Mouse (Mus musculus): ENCODE measurements at regions not wholly inside any gene's neighbourhood (a gene's known extent, or its start where the extent isn't known, plus 50 kb on each side); places are given as distances from the start of the nearest gene placed in this dataset.

DNA sequence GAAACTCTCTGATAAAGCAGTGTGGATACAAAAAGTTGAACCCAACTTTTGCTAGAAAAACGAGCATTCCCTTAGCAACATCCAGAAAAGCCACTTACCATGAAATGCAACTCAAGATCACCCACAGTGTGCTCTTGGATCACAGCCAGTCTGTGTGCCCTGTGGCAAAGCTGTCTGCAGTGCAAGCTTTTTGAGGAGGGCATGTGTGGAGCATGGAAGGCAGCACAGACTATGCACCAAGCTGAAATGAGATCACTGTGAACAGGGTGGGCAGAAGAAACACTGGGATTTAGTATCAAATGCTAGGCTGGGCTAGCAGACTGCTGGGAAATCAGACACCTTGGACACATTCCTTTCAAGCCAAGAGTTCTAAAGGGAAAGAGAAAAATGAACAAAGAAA lies 162.4 kb downstream of the Sim1 start:
- peak; percentile 1 for DNase-seq

- no peak for DNase-seq
These were observed 163.8 kb downstream of the Sim1 start for GRCm38 (mm10) chr10:51058333-51058732.

DNA sequence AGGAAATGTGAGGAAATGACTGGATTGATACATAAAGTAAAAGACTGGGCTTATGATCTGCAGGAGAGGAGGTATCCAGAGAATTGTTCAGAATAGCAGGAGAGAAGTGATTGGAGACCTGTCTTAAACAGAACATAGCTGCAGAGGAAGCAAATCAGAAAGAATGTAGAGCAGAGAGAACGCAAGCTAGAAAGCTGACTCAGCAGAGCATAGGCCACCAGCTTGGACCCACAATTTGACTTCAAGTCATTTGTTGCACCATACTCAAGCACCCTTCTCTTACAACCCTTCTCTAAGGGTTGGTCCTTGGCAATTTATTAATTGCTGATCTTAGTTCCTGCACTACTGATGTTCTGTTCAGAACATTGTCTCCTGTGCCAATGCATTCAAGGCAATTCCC lies 207.0 kb downstream of the Sim1 start:
- DNase-seq: no peak

GRCm38 (mm10) chr10:51151833-51152232 lies 257.3 kb downstream of the Sim1 start:
- no peak for DNase-seq

- peak; percentile 74 for DNase-seq
These were observed 259.0 kb downstream of the Sim1 start for GRCm38 (mm10) chr10:51153484-51153985.

GRCm38 (mm10) chr10:51154016-51154415 lies 259.5 kb downstream of the Sim1 start:
- no peak for DNase-seq

GRCm38 (mm10) chr10:51154743-51155142 lies 260.2 kb downstream of the Sim1 start:
- no peak for DNase-seq

GRCm38 (mm10) chr10:51173619-51174018 lies 279.1 kb downstream of the Sim1 start:
- no peak for DNase-seq

DNA sequence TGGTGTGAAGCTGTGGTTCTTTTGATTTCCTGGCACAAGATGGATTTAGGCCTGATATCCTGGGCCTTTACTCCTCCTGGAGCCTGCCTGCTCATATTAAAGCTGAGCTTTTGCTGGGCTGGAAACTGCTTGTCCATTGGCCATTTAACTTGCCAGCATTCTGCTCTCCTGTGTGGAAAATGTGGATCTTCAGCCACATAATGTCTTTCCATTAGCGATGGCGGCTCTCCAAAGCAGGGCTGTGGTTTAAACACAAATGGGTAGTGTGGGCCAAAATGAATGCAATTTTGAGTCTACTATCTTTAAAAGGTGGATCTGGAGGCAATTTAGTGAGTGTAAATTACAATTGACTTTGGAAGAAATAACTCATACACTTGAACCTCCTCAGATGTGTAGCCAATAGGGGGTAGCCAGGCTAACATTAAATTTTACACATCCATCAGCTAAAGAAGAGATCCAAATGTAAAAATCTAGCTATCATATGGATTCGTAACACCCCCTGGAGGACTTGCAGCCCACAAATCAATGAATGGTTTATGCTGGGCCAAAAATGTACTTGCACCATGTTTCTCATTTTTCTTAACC lies 281.5 kb downstream of the Sim1 start:
- no peak for DNase-seq

DNA sequence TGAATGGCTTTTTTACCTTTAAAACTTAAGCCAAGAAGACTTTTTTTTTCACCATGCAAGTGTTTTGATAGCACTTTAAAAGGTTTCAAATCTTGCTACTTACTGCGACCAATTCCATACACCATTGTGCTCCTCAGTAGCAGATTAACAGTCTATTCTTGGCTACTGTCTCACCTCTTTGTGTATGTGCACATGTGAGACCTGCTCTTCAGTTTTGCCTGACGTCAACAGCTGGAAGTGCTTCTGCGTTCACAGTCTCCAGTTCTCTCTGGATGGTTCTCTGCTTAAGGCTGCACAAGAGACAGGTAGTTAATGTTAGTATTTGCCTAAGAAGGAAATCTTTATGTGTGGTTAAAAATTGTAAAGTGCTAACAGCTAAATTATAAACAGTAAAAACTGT lies 282.1 kb downstream of the Sim1 start:
- DNase-seq: no peak

- DNase-seq: no peak
These were observed 287.2 kb downstream of the Sim1 start for GRCm38 (mm10) chr10:51181752-51182151.

GRCm38 (mm10) chr10:51191407-51192059 lies 288.9 kb upstream of the Gm49339 start:
- DNase-seq: peak; percentile 10

DNA sequence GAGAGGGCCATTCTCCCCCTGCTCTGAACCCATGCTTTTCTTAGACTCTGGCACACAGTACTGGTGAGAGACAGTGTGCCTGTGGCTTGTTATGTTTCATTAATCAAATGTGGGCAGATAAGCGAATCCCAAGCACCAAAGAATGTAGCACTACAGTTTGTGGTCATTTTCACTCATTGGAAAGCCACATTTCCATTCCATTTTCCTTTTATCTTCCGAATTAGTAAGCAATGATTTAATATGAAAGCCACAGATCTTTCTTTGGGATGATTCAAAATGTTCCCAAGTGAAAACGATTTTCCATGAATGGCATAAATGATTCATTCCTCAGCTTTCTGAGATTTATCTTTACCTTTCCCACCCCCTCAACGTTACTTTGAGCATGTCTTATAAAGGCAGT lies 260.9 kb upstream of the Gm49339 start:
- DNase-seq: no peak

DNA sequence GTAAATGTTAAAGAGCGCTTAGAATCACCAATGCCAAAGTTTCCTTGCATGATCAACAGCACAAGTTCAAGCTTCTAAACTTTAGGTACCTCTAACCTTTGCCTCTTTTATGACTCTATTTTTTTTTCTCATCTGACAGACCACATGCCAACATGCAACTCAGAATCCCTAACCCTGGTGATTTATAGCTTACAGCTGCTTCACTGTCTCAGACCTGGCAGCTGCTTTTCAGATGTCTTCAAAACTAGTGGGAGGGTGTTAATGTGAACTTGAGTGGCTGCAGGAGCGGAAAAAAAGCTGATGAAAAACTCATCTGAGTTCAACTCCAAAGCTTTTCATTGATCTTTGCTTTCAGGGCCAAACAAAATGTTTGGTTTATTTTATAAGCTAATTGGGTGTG lies 246.8 kb upstream of the Gm49339 start:
- DNase-seq: no peak

- DNase-seq: peak; percentile 63
These were observed 244.5 kb upstream of the Gm49339 start for GRCm38 (mm10) chr10:51235586-51236575.

- DNase-seq: no peak
These were observed 242.3 kb upstream of the Gm49339 start for GRCm38 (mm10) chr10:51238103-51238502.

GRCm38 (mm10) chr10:51253439-51253838 lies 227.0 kb upstream of the Gm49339 start:
- no peak for DNase-seq

DNA sequence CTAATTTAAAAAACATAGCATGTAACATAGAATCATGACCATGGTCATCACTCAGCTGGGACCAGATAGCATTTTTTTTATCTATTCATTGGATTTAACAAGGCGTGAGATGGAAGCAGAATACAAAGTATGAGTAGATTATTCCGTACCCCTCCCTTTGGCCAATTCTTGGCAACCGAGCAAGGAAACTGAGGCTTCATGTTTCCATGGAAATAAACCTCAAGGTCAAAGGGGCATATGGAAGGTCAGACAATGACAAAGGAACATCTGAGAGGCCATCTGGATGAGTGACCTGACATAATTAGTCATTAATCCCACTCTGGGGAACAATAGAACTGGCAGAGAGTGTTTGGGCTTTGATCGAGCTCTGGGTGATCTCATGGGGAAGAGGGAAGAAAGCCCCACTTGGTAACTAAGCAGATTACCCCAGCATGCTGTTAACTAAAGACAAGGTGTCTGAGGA lies 222.8 kb upstream of the Gm49339 start:
- DNase-seq: peak; percentile 91

DNA sequence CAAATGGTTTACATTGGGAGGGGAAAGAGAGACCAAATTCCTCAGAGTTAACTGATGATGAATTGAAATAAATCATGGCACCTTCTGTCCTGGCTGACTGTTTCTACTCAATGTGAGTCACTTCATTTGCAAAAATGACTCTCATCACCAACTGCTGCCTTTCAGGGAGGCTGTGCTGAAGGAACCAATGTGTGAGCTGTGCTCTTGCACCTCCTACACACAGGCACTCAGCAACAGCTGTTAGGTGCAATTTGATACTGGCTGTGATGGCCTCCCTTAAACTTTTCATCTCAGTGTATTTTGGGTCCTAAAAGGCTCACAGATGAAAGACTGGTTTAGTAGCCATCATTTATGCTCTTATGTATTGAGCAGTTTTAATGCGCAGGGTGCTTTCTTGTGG lies 209.0 kb upstream of the Gm49339 start:
- DNase-seq: no peak

GRCm38 (mm10) chr10:51278195-51278594 lies 202.2 kb upstream of the Gm49339 start:
- no peak for DNase-seq

DNA sequence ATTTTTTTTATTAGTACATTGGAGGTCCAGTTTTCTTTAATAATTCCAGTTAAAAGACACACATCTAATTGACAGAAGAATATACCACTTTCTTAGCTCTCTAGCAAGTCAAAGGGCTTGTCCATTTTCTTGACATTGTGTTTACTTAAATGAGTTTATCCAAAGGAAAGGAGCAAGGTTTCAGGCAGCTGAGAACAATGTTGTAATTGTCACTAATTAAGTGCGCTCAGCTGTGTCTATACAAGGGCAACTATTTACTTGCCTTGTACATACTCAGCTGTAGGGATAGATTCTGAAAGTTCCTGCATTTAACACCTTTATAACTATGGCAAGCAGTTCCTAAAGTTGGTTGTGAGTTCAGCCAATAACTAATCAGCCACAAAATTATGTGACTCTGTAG lies 198.0 kb upstream of the Gm49339 start:
- DNase-seq: peak; percentile 24

DNA sequence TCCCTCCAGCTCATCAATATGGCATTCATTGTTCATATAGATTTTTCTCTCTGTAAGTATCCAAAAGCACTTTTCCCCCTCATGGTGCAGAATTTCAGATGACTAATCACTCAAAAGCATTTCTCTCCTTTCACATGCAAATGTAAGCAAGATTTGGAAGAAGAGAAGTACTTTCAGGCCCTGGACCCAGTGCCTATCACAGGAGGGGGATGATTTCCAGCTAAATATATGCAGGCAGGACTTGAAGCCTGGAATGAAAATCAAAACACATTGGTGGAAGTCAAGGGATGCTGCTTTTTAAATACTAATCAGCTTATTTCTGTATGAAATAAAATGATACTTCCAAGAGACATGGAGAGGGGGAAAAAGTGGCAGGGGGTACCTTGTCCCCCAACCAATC lies 195.9 kb upstream of the Gm49339 start:
- DNase-seq: no peak

GRCm38 (mm10) chr10:51287852-51288251 lies 192.6 kb upstream of the Gm49339 start:
- DNase-seq: no peak

Measured in retina, postnatal 1 day (tissue).